Mouse (Mus musculus) right cerebral cortex, adult 2 months (tissue): ENCODE results near the gene Gm10065.
A peak's percentile ranks its signal among the peaks of the same experiment; 100 is the strongest.
"Not testable (repeated sequence)": the region's sequence is repeated elsewhere in the genome, so short reads cannot be mapped to it uniquely, and the experiment has no call there.

Source experiments
- DNase-seq, 2 experiments: peaks; one replicate each; pipeline ENCODE4 v3.0.0; 2021 to 2022; ENCODE audit warnings: low spot score in 2 of 2

Gm10065 gene

DNA sequence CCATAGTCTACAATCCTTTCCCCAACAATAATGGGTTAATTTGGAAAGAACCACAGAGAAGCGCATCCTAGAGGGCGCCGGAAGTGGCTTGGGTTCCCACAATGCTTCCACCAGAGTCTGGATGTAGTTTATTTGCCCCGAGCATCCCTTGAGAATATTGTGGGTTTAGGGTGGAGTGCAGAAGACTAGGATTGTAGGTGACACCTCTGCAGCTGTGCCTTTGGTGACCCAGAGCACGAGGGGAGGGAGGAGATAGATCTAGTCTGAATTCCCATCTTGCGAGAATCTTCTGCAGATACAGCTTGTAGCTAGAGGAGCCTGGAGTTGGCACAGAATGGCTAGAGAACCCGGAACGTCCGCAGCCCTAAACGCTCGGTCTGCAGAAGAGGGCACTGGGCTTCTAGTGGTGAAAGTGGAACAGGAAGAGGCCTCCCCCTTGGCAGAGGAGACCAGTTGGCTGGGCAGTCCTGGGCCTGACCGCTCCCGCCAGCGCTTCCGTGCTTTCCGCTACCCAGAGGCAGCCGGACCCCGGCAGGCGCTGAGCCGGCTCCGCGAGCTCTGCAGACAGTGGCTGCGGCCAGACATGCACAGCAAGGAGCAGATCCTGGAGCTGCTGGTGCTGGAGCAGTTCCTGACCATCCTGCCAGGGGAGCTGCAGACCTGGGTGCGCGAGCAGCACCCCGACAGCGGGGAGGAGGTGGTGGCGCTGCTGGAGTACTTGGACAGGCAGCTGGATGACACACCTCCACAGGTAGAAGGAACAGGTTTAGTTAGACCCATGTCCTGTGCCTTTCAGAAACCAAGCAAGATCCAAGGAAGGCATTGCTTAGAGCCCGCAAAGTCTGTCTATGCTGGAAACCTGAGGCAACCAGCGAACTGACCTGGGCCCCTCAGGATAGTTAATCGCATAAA is at the start of gene Gm10065, which contains the start of gene Zkscan4:
Gene Gm10065, minus strand, starts transcription at position 683 of the 912 bp plus-strand sequence.
Gene Zkscan4, plus strand, starts transcription at position 149 of the 912 bp plus-strand sequence.
- DNase-seq = peak; percentile 82 to 85

DNA sequence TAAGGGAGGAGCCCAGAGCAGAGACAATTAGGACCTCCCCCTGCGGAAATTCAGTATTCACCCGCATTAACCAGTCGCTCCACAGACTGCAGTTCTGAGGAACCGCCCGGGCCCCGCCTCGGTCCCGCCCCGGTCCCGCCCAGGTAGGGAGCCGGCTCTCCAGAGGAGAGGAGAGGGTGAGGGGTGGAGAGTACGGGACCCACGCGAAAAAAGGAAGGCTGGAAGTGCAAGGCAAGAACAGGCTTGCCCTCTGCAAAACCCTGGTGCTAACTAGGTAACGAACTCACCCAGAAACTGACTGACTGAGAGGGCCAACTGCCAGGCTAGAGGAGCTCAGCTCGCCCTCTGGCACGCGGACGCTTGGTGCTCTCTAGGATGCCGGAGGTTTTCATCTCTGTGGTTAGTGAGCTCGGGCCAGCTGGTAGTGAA is 27.0 kb upstream of the Gm10065 start:
- DNase-seq = peak; percentile 78

DNA sequence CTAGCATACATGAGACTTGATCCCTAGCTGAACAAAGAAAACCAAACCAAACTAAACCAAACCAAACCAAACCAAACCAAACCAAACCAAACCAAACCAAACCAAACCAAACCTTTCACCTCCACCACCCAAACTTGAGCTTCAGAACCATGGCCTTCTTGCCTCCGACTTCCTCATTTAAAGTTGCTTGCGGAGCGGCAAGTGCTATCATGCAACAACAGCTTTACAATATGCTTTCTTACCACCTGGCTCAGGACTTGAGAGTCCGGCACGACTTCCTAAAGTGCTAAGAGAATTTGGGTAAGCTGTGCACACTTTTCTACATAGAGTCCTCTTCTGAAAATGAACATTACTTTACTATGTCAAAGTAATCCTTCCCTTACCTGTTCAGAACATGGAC is 23.1 kb upstream of the Gm10065 start:
- DNase-seq = no peak

DNA sequence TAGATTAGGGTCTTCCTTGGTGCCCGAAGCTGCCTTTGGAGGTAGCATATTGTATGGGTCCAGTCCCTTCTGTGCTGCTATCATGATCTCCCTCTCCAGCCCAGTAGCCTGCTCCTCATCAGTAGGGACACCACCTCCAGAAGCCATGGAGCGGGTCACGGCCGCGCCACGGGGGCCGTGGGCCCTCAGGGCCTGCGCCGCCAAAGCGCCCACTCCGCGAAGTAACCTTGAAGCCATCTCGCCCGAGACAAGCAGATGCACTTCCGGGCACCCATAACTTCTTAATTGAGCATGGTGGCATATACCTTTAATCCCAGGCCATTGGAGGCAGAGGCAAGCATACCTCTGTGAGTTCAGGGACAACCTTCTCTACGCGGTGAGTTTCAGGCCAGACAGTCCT is 21.9 kb upstream of the Gm10065 start, which contains the start of gene Gm11273:
Gene Gm11273, minus strand, starts transcription at position 237 of the 400 bp plus-strand sequence.
- DNase-seq = not testable (repeated sequence)

DNA sequence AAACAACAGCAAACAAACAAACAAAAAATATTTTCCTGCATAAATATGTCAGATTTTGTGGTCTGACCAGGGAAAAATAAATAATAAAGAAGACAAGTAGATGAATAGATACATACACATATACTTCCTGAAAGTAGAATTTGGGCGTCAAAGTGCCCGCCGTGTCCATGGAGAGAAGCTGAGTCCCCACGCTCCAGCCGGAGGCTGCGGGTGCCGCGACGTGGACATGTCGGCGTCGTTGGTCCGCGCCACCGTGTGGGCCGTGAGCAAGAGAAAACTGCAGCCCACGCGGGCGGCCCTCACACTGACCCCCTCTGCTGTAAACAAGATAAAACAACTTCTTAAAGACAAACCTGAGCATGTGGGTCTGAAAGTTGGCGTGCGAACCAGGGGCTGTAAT is 15.8 kb upstream of the Gm10065 start, which contains the start of gene AK157302:
Gene AK157302, plus strand, starts transcription at position 144 of the 400 bp plus-strand sequence.
- no peak for DNase-seq

DNA sequence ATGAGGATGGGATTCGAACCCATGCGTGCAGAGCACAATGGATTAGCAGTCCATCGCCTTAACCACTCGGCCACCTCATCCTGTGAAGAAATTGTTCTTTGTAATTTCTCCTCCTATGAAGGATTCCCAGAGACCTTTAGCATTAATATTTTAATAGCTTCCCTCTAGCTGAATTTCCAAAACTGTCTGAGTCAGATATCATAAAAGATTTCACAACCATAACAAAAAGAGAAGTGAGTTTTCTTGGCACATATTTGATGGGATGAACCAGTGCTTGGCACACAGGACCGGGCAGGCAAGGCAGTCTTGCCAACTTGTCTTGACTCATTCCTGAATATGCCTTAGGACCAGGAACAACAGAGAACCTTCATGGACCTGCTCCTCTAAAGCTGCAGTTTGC is 13.6 kb upstream of the Gm10065 start:
- DNase-seq = no peak

DNA sequence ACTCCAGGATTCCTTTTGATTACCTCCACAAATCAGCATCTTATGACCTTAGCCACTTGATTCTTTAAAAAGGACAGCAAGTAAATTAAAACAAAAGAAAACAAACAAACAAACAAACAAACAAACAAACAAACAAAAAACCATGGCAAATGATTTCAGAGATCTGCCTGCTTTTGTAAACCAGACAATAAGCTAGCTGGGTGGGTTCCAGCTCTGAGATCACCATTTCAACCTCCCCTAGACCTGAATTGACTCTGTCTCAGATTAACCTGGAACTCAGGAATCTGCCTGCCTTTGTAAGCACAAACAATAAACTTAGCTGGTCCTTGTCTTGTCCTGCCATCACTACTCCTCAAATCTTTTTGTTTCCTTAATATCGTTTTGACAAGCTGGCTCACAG is 7.6 kb upstream of the Gm10065 start:
- DNase-seq = no peak

DNA sequence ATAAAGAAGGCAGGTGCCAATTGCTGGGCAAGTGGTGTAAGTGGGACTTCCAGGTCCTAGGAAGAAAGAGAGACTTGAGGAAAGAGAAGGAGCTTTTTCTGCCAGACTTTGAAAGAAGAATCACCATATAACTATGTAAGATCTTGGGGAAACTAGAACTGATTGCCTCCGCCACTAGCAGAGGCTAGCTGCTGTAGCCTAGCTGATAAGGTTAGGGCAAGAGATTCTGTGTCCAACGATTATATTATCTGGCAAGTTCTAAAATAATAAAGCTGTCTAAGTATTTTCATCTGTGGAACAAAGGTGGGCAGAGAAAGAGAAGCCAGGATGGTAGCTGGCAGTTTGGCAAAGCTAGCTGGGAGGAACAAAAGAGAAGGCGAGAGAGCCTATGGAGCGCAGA is 6.8 kb downstream of the Gm10065 start:
- no peak for DNase-seq

DNA sequence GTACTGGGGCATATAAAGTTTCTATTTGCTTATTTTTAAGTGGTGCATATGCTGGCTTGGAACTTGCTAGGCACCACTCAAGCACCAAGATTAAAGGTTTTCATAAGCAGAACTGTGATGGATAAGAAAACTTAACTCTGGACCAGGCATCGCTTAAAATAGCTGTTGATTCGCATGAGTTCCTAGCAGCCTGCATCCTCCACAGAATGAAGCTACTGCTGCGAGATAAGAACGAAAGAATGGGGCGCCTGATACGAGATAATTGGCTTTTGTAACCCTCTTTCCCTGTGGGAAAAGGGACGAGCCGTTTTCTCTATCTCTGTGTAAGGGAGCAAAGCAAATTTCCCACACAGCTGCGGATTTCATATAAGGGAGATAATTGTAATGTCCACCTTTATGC is 10.1 kb downstream of the Gm10065 start:
- no peak for DNase-seq

DNA sequence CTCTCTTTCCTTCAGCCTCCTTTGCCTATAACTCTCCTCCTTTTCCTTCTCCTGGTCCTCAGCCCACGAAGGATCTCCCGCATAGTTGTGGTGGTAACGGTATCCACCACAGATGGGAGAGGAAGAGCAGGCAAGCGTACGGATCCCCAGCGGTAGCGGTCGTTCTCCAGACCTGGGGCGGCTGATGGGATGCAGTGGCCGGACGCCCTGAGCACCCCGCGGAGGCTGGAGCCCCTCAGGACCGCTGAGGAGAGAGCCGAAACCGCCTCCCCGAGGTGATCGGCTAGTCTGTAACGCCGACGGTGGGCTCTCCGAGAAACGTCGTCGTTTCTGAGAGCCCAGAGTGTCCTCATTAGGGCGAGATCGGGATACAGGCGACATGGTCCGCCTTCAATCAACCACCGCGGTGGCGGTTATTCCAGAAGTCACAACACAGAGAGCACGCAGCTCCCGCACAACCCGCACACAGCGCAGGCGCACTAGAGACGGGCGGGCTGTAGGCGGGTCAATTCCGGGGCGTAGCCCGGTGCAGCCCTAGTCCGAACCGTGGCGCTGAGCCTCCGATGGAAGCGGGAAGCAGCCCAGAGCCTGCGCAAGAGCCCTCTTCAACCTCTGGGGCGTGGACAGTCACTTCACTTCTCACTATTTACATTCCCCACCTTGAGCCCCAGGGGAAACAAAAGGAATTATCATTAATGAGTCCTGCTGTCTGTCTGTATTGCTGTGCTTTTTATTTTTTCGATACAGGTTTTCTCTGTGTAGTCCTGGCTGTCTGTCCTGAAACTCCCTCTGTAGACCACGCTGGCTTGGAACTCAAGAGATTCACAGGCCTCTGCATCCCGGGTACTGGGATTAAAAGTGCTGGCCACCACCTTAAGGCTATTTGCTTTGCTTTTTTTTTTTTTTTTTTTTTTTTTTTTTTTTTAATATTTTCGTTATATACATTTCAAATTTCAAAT is 10.9 kb downstream of the Gm10065 start, which contains the start of gene Nkapl:
Gene Nkapl, minus strand, starts transcription at position 449 of the 959 bp plus-strand sequence.
- DNase-seq = peak; percentile 73 to 75

DNA sequence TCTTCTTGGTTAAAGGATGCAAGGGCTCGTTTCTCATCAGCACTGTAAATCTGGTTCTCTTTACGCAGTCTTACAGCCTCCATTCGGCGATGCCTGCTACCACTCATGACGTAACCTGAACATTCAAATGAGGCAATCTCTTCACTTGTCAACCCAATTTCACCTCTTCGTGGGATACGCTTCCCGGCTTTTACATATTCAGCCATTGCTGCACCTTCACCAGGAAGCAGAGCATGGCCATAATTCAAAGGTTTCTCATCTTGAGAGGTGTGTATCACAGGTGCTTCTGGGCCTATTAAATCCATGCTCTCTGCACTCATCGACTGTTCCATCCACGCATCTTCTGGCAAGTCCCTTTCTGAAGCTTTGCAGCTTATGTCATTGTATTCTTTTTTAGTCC is 11.9 kb downstream of the Gm10065 start:
- DNase-seq = no peak

DNA sequence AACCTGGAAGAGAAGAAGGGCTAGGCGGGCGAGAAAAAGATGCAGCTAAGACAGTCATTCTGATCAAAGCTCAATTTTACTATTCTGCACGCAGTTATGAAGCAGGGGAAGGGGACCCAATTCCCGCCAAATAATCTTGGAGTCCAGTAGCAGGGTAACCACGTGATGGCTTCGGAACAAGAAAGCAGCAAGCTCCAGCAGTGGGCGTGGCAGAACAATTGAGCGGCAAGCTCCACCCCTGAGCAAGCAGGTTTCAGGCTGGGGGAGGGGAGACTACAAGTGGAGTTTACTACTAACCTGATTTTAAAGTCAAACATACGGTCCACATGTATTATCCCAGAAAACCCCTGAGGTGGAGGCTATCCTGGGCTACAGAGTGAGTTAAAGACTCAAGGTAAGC is 16.7 kb downstream of the Gm10065 start:
- not testable (repeated sequence) for DNase-seq

DNA sequence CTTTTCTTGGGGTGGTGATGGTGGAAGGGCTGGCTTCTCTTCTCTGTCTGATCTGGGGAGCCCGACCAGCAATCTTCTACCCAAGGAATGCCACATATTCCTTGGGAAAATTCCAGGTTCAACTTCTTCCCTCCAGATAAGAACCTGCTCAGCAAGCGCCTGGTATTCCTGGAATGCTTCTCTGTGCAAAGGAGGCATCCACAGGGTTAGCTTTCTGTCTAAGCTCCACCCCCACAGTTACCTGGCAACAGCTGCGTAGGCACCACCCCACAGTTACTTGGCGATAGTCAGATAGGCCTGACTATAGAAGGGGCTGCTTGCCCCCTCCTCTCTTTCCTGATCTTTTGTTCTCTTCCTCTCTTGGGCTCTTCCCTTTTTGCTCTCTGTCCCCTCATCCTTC is 22.9 kb downstream of the Gm10065 start:
- no peak for DNase-seq

DNA sequence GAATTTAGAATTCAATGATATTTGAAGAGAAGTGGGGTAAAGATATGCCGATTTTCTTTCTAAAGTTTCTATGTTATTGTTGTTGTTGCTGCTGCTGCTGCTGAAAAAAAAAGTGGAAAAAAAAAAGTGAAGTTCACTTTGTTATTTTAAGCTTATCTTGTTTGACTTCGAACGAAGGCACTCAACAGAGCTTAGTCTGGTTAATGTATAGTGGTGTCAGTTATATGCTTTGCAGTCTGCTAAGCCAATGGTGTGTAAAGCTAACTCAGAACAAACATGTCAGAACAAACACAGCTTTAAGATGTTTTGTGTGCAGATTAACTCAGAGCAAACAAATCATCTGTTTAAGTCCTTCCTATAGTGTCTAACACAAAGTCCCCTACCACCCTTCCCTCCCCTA is 25.1 kb downstream of the Gm10065 start:
- no peak for DNase-seq

DNA sequence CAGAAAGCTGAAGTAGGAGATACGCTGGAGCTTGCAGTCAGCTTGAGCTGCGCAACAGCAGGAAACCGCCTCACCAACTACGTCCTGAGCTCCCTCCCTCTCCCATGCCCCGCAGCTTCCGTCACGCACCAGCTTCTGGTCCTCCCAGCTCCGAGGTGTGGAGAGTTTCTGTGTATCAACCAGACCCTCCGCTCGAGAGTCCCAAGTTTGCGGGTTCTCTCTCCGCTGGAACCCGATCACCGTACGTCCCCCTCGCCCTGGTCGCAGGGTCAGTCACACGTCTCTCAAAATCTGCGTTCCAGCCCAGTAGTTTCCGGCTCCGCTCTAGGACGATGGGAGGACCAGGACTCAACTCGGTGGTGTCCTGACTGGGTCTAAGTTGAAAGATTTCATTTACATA is 25.8 kb downstream of the Gm10065 start, which contains the start of gene Zscan26:
Gene Zscan26, minus strand, starts transcription at position 282 of the 400 bp plus-strand sequence.
- peak; percentile 88 to 91 for DNase-seq

DNA sequence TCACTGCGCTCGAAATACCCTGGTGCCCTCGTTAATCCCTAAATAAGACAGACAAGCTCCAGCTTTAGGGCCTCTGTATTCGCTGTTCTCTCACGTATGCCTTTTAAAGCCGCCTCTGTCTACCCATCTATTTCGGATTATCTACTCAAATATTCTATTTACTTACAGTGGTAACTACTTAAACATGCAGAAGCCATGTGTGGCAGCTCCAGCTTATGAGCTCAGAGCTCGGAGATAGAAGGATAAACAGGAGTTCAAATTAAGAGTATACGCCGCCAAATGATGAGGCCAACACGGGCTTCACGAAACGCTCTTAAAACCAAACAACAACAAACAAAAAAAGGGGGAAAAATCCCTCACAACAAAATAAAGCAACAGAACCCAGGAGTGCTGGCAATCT is 26.2 kb downstream of the Gm10065 start:
- DNase-seq = peak in 1 of 2 experiments; percentile 10

DNA sequence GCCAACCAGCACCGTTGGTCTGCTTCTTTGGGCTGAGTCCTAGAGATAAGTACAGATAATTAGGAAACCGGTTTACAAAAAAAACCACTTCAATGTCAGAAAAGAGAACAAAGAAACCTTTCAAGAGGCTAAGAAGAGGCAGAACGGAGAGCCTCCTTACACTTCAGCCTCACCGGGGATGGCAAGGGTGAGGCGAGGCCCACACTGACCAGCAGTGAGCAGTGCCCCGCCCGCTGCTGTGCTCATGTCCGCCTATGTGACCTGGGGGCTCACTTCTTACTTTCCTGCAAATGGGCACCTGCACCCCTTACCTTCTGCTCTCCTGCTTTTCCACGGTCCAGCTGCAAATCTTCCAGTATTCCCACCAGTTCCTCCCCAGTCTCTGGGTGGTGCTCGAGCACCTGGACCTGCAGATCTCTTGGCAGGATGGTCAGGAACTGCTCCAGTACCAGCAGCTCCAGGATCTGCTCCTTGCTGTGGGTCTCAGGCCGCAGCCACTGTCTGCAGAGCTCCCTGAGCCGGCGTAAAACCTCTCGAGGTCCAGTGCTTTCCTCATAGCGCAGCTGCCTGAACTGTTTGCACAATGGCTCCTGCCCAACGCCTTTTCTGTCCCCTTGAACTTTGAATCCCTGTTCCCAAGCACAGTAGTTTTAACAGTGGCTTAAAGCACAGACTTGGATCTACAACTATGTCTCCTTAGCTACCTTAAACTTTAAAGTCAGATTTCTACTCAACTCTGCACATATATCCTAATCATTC is 31.2 kb downstream of the Gm10065 start:
- no peak for DNase-seq

DNA sequence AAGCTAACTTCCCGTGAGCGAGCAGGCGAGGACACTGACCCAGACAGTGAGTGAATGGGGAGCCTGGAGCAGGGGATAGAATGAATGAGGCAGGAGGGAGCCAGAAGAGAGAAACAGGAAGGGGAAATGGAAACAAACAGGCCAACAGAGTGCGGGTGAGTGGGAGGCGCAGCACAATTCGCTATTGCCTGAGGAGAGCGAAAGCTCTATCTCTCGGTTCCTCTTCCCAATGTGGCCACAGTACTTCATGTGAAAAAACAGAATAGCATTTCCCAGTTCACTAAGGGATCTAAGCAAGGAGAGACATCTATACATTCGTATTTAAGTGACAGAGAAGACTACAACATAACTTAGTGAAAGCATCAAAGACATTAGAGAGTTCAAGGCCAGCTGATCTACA is 32.4 kb downstream of the Gm10065 start:
- no peak for DNase-seq

DNA sequence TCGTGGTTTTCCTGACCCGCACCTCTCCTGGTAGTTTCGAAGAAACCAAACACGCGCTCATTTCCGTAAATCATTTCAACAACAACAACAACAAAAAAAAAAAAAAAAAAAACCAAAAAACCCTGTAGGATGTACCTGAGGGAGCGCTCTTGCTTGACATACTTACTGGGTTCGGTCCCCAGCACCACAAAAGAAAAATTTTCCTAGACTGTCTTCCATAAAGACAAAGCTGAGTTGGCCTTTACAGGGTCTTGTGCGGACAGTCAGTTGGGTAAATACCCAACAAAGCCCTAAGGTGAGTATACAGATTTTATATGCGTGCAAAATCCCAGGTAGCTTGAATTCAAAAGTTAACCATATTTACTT is 38.1 kb downstream of the Gm10065 start:
- no peak for DNase-seq

DNA sequence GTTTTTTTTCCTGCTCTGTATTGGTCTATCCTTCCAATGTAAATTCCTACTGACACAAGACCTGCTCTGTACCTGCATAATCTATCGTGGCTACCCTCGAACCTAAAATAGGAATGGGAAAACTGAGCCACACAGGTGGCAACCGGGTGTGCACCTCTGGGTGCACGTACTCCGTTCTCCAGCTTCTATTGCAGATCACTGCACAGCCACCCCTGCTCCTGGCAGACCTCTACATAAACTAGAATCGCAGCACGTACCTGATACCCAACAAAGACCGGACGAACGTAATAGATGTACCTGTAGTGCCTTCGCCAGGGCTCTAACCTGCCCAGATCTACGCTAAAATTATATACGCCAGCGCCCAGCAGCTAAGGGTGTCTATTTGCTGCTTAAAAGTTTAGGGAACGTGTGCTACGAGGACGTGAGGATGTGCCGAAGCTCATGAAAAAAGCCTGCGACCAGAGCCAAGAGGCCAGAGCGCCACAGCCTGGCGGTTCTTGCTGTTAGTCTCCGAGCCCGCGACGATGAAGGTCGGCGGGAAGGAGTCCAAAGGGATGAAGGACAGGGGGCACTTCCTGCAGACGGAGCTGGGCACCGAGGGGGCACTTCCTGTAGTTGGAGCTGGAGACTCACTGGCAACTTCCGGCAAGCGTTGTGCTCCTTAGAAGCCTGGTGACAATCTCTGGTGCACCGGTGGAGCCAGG is 38.6 kb downstream of the Gm10065 start, which contains the start of gene Pgbd1:
Gene Pgbd1, minus strand, starts transcription at position 556 of the 704 bp plus-strand sequence.
- DNase-seq = peak; percentile 66 to 72
